Mouse (Mus musculus) left cerebral cortex, adult 9 months (tissue): ENCODE data around the gene Letmd1.
"Not testable (repeated sequence)": the region's sequence is repeated elsewhere in the genome, so short reads cannot be mapped to it uniquely, and the experiment has no call there.

Experiments used
- DNase-seq, 2 experiments: peaks; one replicate each; pipeline ENCODE4 v3.0.0; 2022; ENCODE audit warnings: low spot score in 2 of 2

Letmd1 gene

DNA sequence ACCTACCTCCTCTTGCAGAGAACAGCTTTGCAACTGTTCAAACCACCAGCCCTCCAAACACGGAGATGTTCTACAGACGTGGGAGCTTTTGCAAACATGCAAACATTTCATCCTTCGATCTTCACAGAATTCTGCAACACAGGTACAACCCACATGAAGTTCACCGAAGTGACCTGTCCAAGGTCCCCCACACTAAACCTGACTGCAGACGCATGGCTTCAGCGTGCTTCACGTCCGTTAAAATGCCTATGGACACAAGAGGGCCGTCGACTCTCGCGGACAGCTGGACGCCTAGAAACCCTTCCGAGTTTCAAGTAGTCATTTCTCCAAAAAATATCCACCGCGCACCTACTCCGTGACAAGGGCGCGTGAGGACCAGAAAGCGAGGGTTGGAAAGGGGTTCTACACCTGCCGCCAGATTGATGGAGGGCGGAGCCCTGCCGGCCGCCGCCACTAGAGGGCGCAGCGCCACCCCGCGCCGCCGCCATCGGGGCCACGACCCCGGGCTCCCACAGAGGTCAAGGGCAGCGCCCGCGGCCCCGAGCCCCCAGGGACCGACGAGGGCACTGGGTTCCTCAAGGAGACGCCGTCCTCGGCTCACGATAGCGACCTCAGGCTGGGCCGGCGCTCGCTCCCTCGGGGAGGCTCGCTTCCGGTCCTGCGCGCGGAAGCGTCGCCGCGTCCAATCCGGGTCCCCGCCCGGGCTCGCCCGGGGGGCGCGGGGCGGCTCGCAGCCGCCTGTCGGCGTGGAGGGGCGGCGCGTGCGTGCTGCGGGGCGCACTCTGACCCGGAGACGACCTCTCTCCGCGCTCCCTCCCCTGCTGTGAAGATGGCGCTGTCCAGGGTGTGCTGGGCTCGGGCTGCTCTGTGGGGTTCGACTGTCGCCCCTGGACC, at the start of gene Letmd1:
Gene Letmd1, plus strand, starts transcription at position 729 of the 894 bp plus-strand sequence.
- peak; percentile 76 to 84 for DNase-seq

GRCm38 (mm10) chr15:100419311-100419710, 49.5 kb upstream of the Letmd1 start:
- DNase-seq, result no peak

DNA sequence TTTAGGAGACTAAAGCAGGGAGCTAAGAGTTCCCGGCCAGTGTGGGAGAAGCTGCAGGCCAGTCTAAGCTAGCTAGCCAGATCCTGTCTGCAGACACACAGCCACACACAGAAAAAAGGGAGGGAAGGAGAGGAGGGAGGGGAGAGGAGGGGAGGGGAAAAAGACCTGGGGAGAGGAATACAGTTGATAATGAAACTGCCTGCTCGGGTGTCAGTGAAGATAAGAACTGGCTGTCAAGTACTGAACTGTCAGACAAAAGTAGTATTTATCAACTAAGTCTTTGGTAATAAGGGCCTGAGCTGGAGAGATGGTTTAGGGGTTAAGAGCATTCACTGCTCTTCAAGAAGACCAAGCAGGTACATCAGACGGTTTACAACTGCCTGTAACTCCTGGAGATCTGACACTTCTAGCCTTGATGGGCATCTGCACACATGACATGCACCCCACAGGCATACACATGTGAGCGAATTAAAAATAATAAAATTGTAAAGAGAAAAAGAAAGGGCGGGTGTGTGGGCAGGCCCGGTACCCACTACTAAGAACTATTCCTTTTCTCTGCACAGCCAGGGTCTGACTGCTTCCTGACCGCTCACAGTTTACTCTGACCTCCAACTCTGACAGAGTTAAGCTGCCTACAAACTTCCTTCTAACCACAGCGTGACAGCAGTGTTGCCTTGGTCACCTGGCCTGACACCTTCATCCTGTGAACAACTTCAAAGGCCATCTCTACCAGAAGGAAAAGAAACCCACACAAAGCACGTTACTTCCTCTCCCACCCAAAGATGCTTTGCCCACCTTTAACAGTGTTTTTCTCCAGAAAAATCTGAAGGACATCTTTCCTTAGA, 48.7 kb upstream of the Letmd1 start:
- DNase-seq, result no peak

- no peak for DNase-seq
Observed at GRCm38 (mm10) chr15:100421059-100421757, 47.6 kb upstream of the Letmd1 start.

DNA sequence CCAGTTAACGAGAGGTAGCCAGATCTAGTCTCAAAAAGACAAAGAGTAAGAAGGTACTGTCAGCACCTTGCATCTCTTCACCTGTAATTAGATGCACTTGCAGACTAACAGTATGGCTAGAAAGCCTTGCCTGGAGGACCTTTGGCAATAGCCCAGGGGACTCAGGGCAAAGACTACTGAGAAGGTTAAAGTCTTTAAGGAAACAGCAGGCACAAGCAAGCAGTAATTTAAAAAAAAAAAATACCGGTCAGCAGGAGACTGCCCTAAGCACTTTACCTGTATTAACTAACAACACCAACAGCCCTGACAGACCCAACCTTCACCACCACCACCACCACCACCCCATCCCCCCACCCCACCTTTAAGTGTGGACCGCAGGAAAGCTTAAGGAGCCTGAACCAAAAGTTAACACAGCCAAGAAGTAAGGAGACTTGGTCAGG, 47.0 kb upstream of the Letmd1 start, which contains the start of gene Gm5475:
Gene Gm5475, plus strand, starts transcription at position 390 of the 440 bp plus-strand sequence.
- not testable (repeated sequence) for DNase-seq

DNA sequence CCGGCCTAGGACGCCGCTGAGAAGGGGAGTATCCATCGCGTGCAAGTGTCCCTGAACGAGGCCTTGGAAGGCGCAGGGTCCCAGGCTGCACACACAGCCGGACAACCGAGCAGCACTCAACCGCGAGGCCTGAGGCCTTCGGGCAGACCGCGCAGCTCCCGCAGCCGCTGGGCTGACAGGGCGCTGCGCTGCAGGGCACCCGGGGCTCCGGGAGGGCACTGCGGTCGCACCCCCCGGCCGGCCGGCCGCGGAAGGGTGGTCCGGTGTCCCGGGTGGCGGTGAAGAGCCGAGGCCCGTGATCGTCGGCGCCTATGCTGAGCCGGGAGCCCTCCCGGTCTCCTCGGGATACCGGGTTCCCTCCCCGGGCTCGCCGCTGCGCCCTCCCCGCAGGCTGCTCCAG, 46.3 kb upstream of the Letmd1 start:
- DNase-seq, result no peak

GRCm38 (mm10) chr15:100422899-100423860, 45.6 kb upstream of the Letmd1 start:
- peak; percentile 92 to 96 for DNase-seq

GRCm38 (mm10) chr15:100423916-100424315, 44.9 kb upstream of the Letmd1 start:
- no peak for DNase-seq

DNA sequence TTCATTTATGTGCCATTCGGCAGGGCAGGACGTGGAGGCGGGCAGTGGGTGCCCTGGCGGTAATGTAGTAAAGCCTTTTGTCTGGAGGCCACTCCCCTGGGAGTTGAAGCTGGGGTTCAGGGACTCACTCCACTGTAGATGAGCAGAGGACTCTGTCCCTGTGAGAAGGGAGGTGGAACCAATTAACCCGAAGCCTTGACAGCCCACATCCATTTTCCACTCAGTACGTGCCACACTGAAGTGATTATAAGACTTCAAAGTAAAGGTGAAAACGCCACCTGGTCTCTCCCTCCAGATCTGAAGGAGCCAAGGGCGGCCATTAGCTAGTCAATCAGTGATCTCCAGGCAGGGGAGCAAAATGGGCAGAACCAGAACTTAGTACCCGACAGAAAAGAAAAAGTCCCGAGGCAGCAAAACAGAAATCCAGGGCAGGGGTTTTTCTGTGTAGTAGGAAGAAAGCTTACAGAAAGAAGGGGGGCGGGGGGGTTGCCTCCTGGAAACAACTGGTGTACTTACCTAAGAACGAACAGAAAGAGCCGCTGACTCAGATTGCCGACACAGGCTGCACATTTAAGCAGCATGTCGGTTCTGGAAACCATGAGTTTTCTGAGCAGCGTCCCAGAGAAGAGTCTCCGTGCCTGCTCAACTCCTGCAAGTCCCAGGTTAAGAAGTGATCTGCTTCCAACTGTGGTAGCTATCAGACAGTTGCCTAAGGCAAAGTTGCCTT, 44.3 kb upstream of the Letmd1 start, which contains the start of gene Slc11a2:
Gene Slc11a2, minus strand, starts transcription at position 677 of the 727 bp plus-strand sequence.
- DNase-seq, result no peak

DNA sequence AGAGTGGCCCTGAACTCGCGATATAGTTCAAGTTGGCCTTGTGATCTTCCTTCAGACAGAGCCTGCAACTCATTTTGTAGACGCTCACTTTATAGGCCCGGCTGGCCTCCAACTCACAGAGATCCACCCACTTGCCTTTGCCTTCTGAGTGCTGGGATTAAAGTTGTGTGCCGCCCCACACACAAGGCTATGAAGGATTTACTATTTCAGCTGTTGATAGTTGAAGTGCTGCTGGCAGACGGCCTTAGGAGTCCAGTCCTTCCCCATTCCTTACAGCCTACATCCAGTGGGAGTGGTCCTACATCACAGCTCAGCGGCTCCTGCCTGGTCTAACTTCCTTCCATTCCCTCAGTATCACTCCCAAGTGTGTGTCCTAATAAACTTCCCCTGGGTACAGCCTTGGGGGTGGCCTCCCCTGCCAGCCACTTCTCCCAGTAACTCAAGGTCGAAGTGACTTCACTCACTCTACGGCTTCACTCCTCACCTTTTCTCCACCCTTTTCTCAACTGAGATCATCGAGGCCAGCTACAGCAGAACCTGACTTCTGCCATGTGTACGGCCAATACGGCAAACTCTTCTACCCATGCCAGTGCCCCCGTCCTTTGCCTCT, 40.4 kb upstream of the Letmd1 start:
- no peak for DNase-seq

GRCm38 (mm10) chr15:100429959-100430565, 38.8 kb upstream of the Letmd1 start:
- no peak for DNase-seq

GRCm38 (mm10) chr15:100433234-100433633, 35.6 kb upstream of the Letmd1 start:
- no peak for DNase-seq

DNA sequence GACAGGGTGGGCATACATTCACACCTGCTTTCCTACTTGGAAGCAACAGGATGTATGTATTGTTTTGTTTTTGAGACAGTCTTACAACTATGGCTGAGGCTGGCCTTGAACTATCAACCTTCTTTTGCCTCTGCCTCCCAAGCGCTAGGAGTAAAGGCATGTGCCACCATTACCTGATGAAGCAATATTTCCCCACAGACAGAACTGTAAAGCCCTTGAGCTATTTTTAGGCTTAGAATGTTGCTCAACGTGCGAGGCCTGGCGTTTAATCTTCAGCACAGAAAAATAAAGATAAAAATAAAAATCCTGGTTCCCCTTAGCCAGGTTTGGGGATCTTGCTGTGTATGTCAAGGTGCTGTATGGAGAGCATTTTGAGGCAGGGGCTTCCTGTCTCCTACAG, 32.7 kb upstream of the Letmd1 start:
- no peak for DNase-seq

GRCm38 (mm10) chr15:100436518-100436917, 32.3 kb upstream of the Letmd1 start:
- DNase-seq, result no peak

DNA sequence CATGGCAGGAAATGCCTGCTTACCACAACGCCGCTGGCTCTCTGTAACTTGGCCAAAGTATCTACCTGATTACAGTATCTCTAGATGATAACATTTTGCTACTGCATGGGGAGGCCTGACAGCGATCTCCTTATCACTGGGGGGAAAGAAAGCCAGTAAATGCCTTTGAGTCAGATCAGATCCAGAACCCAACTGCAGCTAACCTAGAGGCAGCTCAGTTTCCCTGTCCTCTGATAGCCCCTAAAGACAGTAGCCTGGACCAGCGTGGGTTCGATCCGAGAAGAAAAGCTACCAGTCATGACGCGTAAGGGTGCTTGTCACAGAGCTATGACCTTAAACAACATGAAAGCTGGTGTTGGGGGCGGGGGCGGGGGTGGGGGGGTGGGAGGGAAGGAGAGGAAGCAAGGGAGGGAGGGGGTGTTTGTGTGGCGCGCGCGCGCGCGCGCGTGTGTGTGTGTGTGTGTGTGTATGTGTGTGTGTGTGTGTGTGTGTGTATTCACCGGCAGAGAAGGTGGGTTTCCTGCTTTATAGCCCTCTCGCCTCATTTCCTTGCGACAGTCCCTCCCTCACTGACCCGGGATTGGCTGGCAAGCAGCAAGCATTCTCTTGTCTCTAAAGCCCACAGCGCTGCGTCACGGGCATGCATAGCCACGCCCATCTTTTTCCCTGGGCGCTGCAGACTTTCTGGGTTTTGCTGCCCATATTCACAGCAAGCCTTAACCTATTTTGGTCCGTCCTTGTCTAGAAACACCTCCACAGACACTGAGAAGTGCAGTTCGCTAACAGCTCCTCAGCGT, 25.5 kb upstream of the Letmd1 start:
- peak; percentile 82 to 88 for DNase-seq

DNA sequence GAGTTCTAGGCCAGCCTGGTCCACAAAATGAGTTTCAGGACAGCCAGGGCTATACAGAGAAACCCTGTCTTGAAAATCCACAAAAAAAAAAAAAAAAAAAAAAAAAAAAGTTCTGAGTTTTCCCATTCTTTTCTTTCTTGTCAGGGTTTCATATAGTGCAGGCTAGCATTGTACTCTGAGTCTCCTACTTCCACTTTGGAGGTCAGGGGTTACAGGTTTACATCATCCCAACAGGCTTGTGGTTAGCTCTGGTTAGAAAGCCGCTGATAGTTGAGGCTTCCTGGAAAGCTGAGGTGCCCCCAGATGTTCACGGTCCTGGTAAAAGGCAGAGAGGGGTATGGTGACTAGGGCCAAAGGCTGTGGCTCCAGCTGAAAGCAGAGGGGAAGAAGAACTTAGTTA, 21.9 kb upstream of the Letmd1 start:
- DNase-seq, result no peak

DNA sequence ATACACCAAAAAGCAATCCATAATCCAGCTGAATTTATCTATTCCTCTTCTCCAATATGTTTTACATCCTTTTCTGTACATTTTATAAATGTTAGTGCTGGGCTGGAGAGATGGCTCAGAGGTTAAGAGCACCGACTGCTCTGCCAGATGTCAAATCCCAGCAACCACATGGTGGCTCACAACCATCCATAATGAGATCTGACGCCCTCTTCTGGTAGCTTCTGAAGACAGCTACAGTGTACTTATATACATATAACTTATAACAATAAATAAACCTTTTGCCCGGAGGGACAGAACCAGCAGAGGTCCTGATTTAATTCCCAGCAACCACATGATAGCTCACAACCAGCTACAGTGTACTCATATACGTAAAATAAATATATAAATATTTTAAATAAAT, 20.3 kb upstream of the Letmd1 start:
- DNase-seq, result no peak

- no peak for DNase-seq
Observed at GRCm38 (mm10) chr15:100449495-100449894, 19.3 kb upstream of the Letmd1 start.
